Mouse (Mus musculus) layer of hippocampus, adult 9-11 months (tissue): ENCODE measurements around the gene Plekhg6.

Experiments used
- DNase-seq: peaks from one replicate; pipeline ENCODE4 v3.0.0; 2022

The Plekhg6 gene

DNA sequence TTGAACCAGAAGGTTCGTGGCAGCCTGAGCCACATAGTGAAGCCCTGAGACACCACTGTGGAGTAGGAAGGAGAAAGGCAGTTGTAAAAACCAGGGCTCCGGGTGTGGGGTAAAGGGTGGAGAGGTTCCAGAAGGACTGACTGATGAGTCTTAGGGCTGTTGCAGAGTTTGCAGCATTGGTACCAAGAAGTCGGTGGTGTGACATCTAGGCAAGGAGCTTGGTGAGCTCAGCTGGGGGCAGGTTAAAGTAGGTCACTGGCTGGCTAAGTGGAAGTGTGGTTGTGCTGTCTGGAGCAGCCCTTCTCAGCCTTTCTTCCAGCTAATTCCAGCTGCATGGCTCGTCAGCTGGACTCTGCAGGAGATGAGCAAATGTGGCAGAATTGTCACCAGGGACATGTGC lies 27.8 kb downstream of the Plekhg6 start:
- no peak for DNase-seq

DNA sequence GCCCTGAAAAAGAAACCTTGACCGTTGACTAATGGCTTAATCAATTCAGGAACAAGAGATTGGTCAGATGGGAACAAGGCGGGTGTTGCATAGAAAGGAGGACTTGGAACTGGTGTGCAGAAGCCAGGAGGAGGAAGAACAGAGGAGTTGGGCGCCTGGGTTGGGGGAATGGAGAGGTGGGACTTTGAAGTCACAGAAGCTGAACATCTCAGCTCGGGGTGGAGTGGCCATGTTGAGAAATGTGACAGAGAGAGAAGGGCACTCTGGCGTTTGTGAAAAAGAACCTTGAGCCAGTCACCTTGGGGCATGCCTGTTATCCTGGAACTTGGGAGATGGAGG lies 28.6 kb downstream of the Plekhg6 start:
- DNase-seq = no peak

- DNase-seq = no peak
Observed at GRCm38 (mm10) chr6:125351368-125352045, 29.1 kb downstream of the Plekhg6 start.

DNA sequence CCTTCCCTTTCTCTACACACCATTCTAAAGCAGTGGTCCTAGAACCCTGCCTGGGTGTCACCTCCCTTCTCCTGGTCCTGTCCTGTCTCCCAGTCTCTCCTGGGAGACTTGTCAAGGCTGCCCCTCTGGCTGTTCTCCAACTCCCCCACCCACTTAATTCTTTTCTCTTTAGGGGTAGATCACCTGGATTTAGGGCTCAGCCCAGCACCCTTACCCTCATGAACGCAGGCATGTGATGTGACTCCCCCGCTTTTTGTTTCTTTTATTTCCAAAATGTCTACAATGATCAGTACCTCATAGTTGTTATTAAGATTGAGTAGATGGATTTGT lies 29.6 kb downstream of the Plekhg6 start:
- no peak for DNase-seq

GRCm38 (mm10) chr6:125350231-125350994 lies 30.2 kb downstream of the Plekhg6 start:
- DNase-seq = no peak

GRCm38 (mm10) chr6:125349575-125350230 lies 30.9 kb downstream of the Plekhg6 start:
- peak; percentile 54 for DNase-seq

- DNase-seq = no peak
Observed at GRCm38 (mm10) chr6:125348721-125349574, 31.6 kb downstream of the Plekhg6 start, which contains the start of gene Tnfrsf1a. Tnfrsf1a (plus strand) TSS chr6:125349362.

- no peak for DNase-seq
Observed at GRCm38 (mm10) chr6:125346029-125346428, 34.6 kb downstream of the Plekhg6 start.

GRCm38 (mm10) chr6:125345625-125346024 lies 35.0 kb downstream of the Plekhg6 start:
- no peak for DNase-seq

GRCm38 (mm10) chr6:125344866-125345265 lies 35.7 kb downstream of the Plekhg6 start:
- no peak for DNase-seq

DNA sequence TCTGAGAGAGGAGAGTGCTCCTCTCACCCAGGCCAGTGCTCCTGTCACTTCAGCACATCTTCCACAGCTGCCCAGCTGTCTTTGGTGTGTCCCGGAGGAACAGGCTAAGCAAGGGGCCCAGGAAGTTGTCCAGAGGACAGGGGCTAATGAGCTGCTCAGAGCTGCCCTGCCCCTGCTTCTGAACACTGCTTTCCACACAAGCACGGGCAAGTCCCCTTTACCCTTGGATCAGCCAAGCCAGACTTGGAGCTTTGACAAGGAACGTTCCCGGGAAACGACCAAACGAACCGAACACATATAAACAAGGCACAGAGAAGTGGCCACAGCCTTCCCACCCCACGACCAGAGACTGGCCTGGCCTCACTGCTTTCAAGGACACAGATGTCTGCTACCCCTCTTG lies 36.5 kb downstream of the Plekhg6 start:
- DNase-seq = no peak

- DNase-seq = no peak
Observed at GRCm38 (mm10) chr6:125342198-125342597, 38.4 kb downstream of the Plekhg6 start.

- DNase-seq = no peak
Observed at GRCm38 (mm10) chr6:125340244-125340643, 40.3 kb downstream of the Plekhg6 start.

DNA sequence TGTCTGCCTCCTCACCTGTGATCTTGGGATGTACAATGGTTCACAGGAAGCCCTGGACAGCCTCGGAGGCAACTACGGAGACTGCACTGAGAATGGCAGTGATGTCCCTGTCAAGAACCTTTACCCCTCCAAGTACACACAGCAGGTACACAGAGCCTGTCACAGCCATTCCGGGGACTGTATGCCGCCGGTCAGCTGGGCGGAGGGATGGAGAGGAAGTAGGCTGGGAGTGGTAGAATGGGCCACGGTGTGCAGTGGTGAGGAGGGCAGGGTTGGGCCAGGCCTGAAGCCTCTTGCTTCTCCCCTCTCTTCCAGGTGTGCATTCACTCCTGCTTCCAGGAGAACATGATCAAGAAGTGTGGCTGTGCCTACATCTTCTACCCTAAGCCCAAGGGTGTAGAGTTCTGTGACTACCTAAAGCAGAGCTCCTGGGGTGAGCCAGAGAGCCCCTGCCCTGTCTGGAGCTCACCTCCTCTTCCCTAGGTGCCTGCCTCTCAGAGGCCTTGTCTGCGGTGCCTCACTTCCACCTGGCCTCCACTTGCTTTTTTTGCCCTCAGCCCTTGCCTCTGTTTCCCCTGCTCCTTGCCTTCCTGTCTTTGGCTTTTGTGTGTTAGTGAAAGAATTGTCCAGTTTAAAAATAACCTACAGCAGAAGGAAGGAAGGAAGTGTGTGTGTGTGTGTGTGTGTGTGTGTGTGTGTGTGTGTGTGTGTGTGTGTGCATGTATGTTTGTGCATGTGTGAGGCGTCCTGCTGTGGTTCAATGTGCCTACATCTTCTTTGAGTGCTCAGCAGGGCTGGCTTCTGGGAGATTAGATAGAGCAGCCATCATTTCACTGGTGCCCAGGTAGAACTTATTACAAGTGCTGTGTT lies 41.6 kb downstream of the Plekhg6 start:
- DNase-seq = no peak

GRCm38 (mm10) chr6:125334356-125334755 lies 46.2 kb downstream of the Plekhg6 start:
- DNase-seq = no peak

DNA sequence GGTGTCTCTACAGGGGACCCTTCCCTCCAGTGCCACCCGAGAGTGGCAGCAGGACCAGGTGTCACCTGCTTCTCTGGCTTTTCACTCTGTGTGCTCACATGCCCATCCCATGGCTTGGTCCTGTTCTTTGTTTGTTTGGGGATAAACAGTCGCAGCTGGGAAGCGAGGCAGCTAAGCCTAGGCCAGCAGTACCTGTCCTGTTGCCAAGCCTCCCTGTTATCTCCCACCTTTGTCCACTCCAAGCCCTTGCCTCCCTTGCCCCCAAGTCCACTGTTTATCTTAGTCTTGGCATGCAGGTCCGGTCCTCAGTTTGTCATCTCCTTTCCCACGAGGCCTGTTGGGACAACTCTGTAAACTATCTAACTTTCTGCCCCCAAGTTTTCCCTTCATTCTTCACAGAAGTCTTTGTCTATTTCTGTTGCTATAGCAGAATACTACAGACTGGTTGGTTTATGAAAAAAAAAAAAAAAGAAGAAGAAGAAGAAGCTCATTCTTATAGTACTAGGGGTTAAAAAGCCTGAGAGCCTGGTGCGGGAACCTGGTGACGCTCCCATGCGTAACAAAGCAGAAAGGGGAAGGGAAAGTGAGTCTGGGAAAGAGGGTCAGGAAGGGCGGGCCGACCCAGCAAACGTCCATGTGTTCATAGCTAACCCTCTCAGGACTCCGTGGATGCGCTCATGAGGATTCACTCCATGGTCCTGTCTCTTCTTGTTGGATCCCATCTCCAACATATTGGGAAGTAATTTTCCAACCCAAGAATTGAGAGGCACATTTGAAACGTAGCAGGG lies 47.3 kb downstream of the Plekhg6 start:
- DNase-seq = no peak

DNA sequence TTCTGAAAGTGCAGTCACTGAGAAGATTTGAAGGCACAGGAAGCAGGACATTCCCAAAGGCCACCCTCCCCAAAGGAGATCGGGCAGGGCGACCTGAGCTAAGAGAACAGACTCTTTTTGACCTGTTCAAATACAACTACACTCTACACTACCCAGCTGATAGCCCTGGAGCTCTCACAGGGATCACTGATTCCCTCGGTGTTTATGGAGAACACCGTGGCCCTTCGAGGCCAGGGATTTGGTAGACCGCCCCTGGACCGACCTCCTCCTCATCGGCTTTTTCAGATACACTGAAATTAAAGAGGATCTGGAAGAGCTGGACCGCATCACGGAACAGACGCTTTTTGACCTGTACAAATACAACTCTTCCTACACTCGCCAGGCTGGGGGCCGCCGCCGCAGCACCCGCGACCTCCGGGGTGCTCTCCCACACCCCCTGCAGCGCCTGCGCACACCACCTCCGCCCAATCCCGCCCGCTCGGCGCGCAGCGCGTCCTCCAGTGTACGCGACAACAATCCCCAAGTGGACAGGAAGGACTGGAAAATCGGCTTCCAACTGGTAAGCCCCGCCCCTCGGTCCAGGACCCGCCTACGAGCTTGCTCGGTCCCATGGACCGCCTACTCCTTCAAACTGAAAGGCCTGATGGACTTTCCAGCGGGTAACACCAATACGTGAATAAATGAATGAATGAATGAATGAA lies 49.8 kb downstream of the Plekhg6 start:
- DNase-seq = peak; percentile 76

- no peak for DNase-seq
Observed at GRCm38 (mm10) chr6:125328243-125328642, 52.4 kb downstream of the Plekhg6 start.

- no peak for DNase-seq
Observed at GRCm38 (mm10) chr6:125325337-125325736, 55.3 kb downstream of the Plekhg6 start.

GRCm38 (mm10) chr6:125323547-125323946 lies 57.0 kb downstream of the Plekhg6 start:
- no peak for DNase-seq

GRCm38 (mm10) chr6:125322794-125323193 lies 57.8 kb downstream of the Plekhg6 start:
- DNase-seq = no peak
